Mouse (Mus musculus): Measurements from ENCODE around the gene Arl3.

DNA sequence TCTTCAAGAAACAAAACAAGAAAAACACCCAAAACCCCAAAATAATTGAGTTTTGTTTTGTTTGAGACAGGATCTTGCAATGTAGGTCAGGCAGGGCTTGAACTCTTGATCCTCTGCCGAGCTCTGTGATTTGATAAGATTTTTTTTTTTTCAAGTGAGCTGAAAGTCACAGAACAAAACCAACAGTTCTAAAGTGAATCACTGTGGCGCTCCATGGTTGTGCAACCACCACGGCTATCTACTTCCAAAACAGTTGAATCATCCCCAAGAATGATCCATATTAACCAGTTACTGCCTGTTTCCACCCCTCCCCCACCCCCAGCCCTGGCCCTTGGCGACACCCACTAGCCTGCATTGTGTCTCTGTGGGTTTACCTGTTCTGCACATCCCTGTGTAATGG is 27.4 kb upstream of the Arl3 start:
- no peak for TF ChIP-seq POLR2A (IDR thresholded peaks at IDR 0.05; ENCODE audit: low read depth, low read length)
- TF ChIP-seq CTCF (IDR thresholded peaks at IDR 0.05; ENCODE audit: extremely low read depth, insufficient read depth, insufficient read length, insufficient replicate concordance), result no peak
